Mouse (Mus musculus) MEL (cell line): ENCODE data around the gene Aff3. TPM values are rescaled to one million over a fixed set of nuclear protein-coding genes. Genes with fewer than 3 reads are reported as not detected.

Source experiments
- DNase-seq: peaks from one replicate; pipeline ENCODE4 v3.0.0; 2011; ENCODE audit warnings: low read depth, low spot score
- H3K27ac ChIP-seq: 2 replicates; pipeline ENCODE4 v1.5.1; 2012; ENCODE audit warnings: low read depth, mild to moderate bottlenecking, control low read depth, low read length, moderate library complexity; ENCODE audit not compliant: control insufficient read depth
- H3K27me3 ChIP-seq, 2 experiments: fragments of 150-350 bp in 1 of 2; sonication (generic) in 1 of 2; 2 replicates each; pipeline ENCODE4 v1.6.1; 2012; ENCODE audit warnings: low read length in 2 of 2, mild to moderate bottlenecking in 2 of 2, improper control_type of control experiment in 1 of 2, moderate library complexity in 1 of 2; ENCODE audit not compliant: insufficient read depth in 2 of 2, control insufficient read depth in 1 of 2
- H3K36me3 ChIP-seq, 2 experiments: 2 replicates each; pipeline ENCODE4 v1.6.1; 2012 to 2014; ENCODE audit warnings: low read length in 2 of 2, improper control_type of control experiment in 1 of 2, inconsistent platforms in 1 of 2, mild to moderate bottlenecking in 1 of 2; ENCODE audit not compliant: insufficient read depth in 2 of 2, control insufficient read depth in 1 of 2
- H3K4me1 ChIP-seq, 2 experiments: fragments of 150-350 bp in 1 of 2; sonication (generic) in 1 of 2; 2 replicates each; pipeline ENCODE4 v1.6.1; 2012; ENCODE audit warnings: low read length in 2 of 2, improper control_type of control experiment in 1 of 2, mild to moderate bottlenecking in 1 of 2; ENCODE audit not compliant: insufficient read depth in 2 of 2, control insufficient read depth in 1 of 2
- H3K4me3 ChIP-seq, 2 experiments: fragments of 150-350 bp in 1 of 2; sonication (generic) in 1 of 2; 2 replicates each; pipeline ENCODE4 v1.5.1; 2012; ENCODE audit warnings: low read depth in 2 of 2, low read length in 2 of 2, mild to moderate bottlenecking in 2 of 2, moderate library complexity in 2 of 2, control low read depth in 1 of 2, improper control_type of control experiment in 1 of 2; ENCODE audit not compliant: control insufficient read depth in 1 of 2, insufficient read depth in 1 of 2
- H3K79me2 ChIP-seq: 2 replicates; pipeline ENCODE4 v1.6.1; 2012; ENCODE audit warnings: mild to moderate bottlenecking, low read length, moderate library complexity; ENCODE audit not compliant: control insufficient read depth, poor library complexity, insufficient read depth
- H3K9ac ChIP-seq: 2 replicates; pipeline ENCODE4 v1.6.1; 2012; ENCODE audit warnings: low read depth, mild to moderate bottlenecking, control low read depth, low read length, moderate library complexity; ENCODE audit not compliant: control insufficient read depth, poor library complexity, severe bottlenecking
- H3K9me3 ChIP-seq: fragments of 150-350 bp; sonication (generic); replicated peaks from 2 replicates; pipeline ENCODE4 v1.6.1; 2012; ENCODE audit warnings: mild to moderate bottlenecking, low read length, improper control_type of control experiment, moderate library complexity; ENCODE audit not compliant: insufficient read depth
- BHLHE40 ChIP-seq: IDR thresholded peaks from 2 replicates; pipeline ENCODE4 v1.6.1; 2012; ENCODE audit warnings: low read depth, mild to moderate bottlenecking, inconsistent platforms, low read length, improper control_type of control experiment, borderline replicate concordance
- CHD1 ChIP-seq: IDR thresholded peaks from 2 replicates; pipeline ENCODE4 v1.6.1; 2012; ENCODE audit warnings: low read depth, mild to moderate bottlenecking, inconsistent platforms, low read length, improper control_type of control experiment
- ELF1 ChIP-seq: IDR thresholded peaks from 2 replicates; pipeline ENCODE4 v1.6.1; 2014; ENCODE audit warnings: low read depth, mild to moderate bottlenecking, inconsistent platforms, low read length, improper control_type of control experiment, moderate library complexity
- EP300 ChIP-seq, 2 experiments: IDR thresholded peaks; 2 replicates each; pipeline ENCODE4 v1.6.1; 2011; ENCODE audit warnings: improper control_type of control experiment in 2 of 2, low read length in 2 of 2, low read depth in 1 of 2, mild to moderate bottlenecking in 1 of 2
- GABPA ChIP-seq: IDR thresholded peaks from 2 replicates; pipeline ENCODE4 v1.6.1; 2012; ENCODE audit warnings: low read depth, mild to moderate bottlenecking, inconsistent platforms, low read length, improper control_type of control experiment, moderate library complexity
- HCFC1 ChIP-seq: IDR thresholded peaks from 2 replicates; pipeline ENCODE4 v1.6.1; 2012; ENCODE audit warnings: low read depth, mild to moderate bottlenecking, inconsistent platforms, low read length, improper control_type of control experiment, moderate library complexity
- JUND ChIP-seq: IDR thresholded peaks from 2 replicates; pipeline ENCODE4 v1.6.1; 2011; ENCODE audit warnings: low read depth, mild to moderate bottlenecking, improper control_type of control experiment, low read length
- KAT2A ChIP-seq: conservative IDR thresholded peaks from 2 replicates; pipeline ENCODE4 v1.6.1; 2012; ENCODE audit warnings: low read depth, low read length, improper control_type of control experiment, inconsistent platforms
- MAFK ChIP-seq: IDR thresholded peaks from 2 replicates; pipeline ENCODE4 v1.6.1; 2011; ENCODE audit warnings: low read depth, mild to moderate bottlenecking, low read length, improper control_type of control experiment, borderline replicate concordance
- MAX ChIP-seq: IDR thresholded peaks from 2 replicates; pipeline ENCODE4 v1.6.1; 2011; ENCODE audit warnings: low read length, improper control_type of control experiment
- MAZ ChIP-seq: IDR thresholded peaks from 2 replicates; pipeline ENCODE4 v1.6.1; 2012; ENCODE audit warnings: low read depth, mild to moderate bottlenecking, inconsistent platforms, low read length, improper control_type of control experiment
- MEF2A ChIP-seq: IDR thresholded peaks from 2 replicates; pipeline ENCODE4 v1.6.1; 2014; ENCODE audit warnings: low read depth, mild to moderate bottlenecking, inconsistent platforms, low read length, improper control_type of control experiment; ENCODE audit not compliant: poor library complexity, insufficient replicate concordance, severe bottlenecking; ENCODE audit errors: extremely low read depth
- MXI1 ChIP-seq: IDR thresholded peaks from 2 replicates; pipeline ENCODE4 v1.6.1; 2011; ENCODE audit warnings: mild to moderate bottlenecking, low read depth, low read length, improper control_type of control experiment
- MYC ChIP-seq: IDR thresholded peaks from 2 replicates; pipeline ENCODE4 v1.6.1; 2011; ENCODE audit warnings: low read depth, mild to moderate bottlenecking, low read length, improper control_type of control experiment, moderate library complexity
- NELFE ChIP-seq: IDR thresholded peaks from 2 replicates; pipeline ENCODE4 v1.6.1; 2011; ENCODE audit warnings: low read depth, low read length, improper control_type of control experiment
- NRF1 ChIP-seq: IDR thresholded peaks from 2 replicates; pipeline ENCODE4 v1.6.1; 2014; ENCODE audit warnings: low read depth, mild to moderate bottlenecking, inconsistent platforms, low read length, improper control_type of control experiment, moderate library complexity; ENCODE audit not compliant: poor library complexity, insufficient read depth, severe bottlenecking
- POLR2A ChIP-seq, 2 experiments: IDR thresholded peaks; 2 replicates each; pipeline ENCODE4 v1.6.1; 2011 to 2012; ENCODE audit warnings: low read length in 2 of 2, mild to moderate bottlenecking in 2 of 2, control low read depth in 1 of 2, improper control_type of control experiment in 1 of 2, low read depth in 1 of 2, moderate library complexity in 1 of 2; ENCODE audit not compliant: control insufficient read depth in 1 of 2, insufficient read depth in 1 of 2, poor library complexity in 1 of 2
- POLR2AphosphoS5 ChIP-seq: IDR thresholded peaks from 2 replicates; pipeline ENCODE4 v1.6.1; 2012; ENCODE audit warnings: low read depth, borderline replicate concordance, mild to moderate bottlenecking, inconsistent platforms, low read length, moderate library complexity, mixed read lengths
- RAD21 ChIP-seq: IDR thresholded peaks from 2 replicates; pipeline ENCODE4 v1.6.1; 2011; ENCODE audit warnings: mild to moderate bottlenecking, low read depth, low read length, improper control_type of control experiment
- RCOR1 ChIP-seq: IDR thresholded peaks from 2 replicates; pipeline ENCODE4 v1.6.1; 2012; ENCODE audit warnings: low read depth, mild to moderate bottlenecking, inconsistent platforms, low read length, improper control_type of control experiment
- SMC3 ChIP-seq: IDR thresholded peaks from 2 replicates; pipeline ENCODE4 v1.6.1; 2011; ENCODE audit warnings: low read depth, low read length, improper control_type of control experiment
- TAL1 ChIP-seq: IDR thresholded peaks from 2 replicates; pipeline ENCODE4 v1.6.1; 2012; ENCODE audit warnings: mild to moderate bottlenecking, inconsistent platforms, low read length, moderate library complexity, mixed read lengths
- TBP ChIP-seq: IDR thresholded peaks from 2 replicates; pipeline ENCODE4 v1.8.0; 2011; ENCODE audit warnings: low read depth, low read length, improper control_type of control experiment
- UBTF ChIP-seq: IDR thresholded peaks from 2 replicates; pipeline ENCODE4 v1.6.1; 2012; ENCODE audit warnings: low read depth, mild to moderate bottlenecking, inconsistent platforms, low read length, improper control_type of control experiment, moderate library complexity, borderline replicate concordance; ENCODE audit not compliant: insufficient read depth
- ZNF384 ChIP-seq: IDR thresholded peaks from 2 replicates; pipeline ENCODE4 v1.6.1; 2012; ENCODE audit warnings: low read depth, mild to moderate bottlenecking, inconsistent platforms, low read length, improper control_type of control experiment
- polyA plus RNA-seq, 2 experiments: library from polyadenylated mRNA; stranded (reverse) in 1 of 2; unstranded in 1 of 2; fragments of >175 nt in 1 of 2; fragments of >200 nt in 1 of 2; gene quantifications; 2 replicates each; pipeline versions ENCODE4 v1.2.1 to v1.2.4; 2012; ENCODE audit warnings: low replicate concordance in 2 of 2, low read depth in 1 of 2; ENCODE audit not compliant: insufficient read length in 2 of 2, insufficient read depth in 1 of 2, missing spikeins in 1 of 2
- total RNA-seq: library from RNA; depleted of rRNA; stranded (reverse); fragments of 300-350 nt; gene quantifications from 2 replicates; pipeline ENCODE4 v1.2.3, GENCODE M21; 2012

Gene Aff3
- total and polyA plus RNA-seq, 3 experiments = 18.5 to 41.1 (median 25.4) TPM

GRCm38 (mm10) chr1:38561331-38561730 lies 103.4 kb downstream of the Aff3 start:
- no peaks in the 10 kb centered on the region for H3K9me3 ChIP-seq
- no peak overlapping the region for H3K4me3 ChIP-seq
- no peaks in the 10 kb centered on the region for H3K79me2 ChIP-seq
- no peak for DNase-seq
- H3K27me3 ChIP-seq = no peaks in the 10 kb centered on the region
- no peak for TF ChIP-seq MAZ
- no peak for TF ChIP-seq TBP
- no peak for TF ChIP-seq SMC3
- TF ChIP-seq ZNF384 = no peak
- TF ChIP-seq GABPA = no peak
- TF ChIP-seq RAD21 = no peak
- TF ChIP-seq KAT2A = no peak
- no peak for TF ChIP-seq MEF2A
- TF ChIP-seq HCFC1 = no peak
- no peak for TF ChIP-seq UBTF
- TF ChIP-seq MYC = no peak
- no peak for TF ChIP-seq ELF1
- no peak for TF ChIP-seq JUND
- no peak for TF ChIP-seq MAX
- TF ChIP-seq EP300 (IDR thresholded peaks at IDR 0.05; ENCODE audit: low read depth in 1 of 2, low read length in 2 of 2) = no peak
- TF ChIP-seq NRF1 = no peak
- TF ChIP-seq, all 39 proteins: peak for 0
- Histone ChIP-seq H3K4me1 (no peaks in the 10 kb centered on the region; a peak in 1 of 4 replicates), H3K27ac (no peak overlapping the region), H3K36me3 (peaks cover 0 to 2% of the 10 kb centered on the region in 2 experiments; a peak in 1 of 4 replicates), H3K9ac (no peak overlapping the region)

GRCm38 (mm10) chr1:38560666-38561065 lies 104.1 kb downstream of the Aff3 start:
- no peaks in the 10 kb centered on the region for H3K27me3 ChIP-seq
- H3K9me3 ChIP-seq = no peaks in the 10 kb centered on the region
- no peak overlapping the region for H3K27ac ChIP-seq
- no peak for DNase-seq
- H3K9ac ChIP-seq = no peak overlapping the region
- no peaks in the 10 kb centered on the region for H3K79me2 ChIP-seq
- peaks cover 0 to 2% of the 10 kb centered on the region in 2 experiments; a peak in 1 of 4 replicates for H3K36me3 ChIP-seq
- no peak overlapping the region for H3K4me3 ChIP-seq
- no peaks in the 10 kb centered on the region; a peak in 1 of 4 replicates for H3K4me1 ChIP-seq
- TF ChIP-seq POLR2AphosphoS5 (no peak), SMC3 (no peak), POLR2A (IDR thresholded peaks at IDR 0.05; ENCODE audit: control insufficient read depth in 1 of 2, insufficient read depth in 1 of 2, low read depth in 1 of 2, low read length in 2 of 2, poor library complexity in 1 of 2) (no peak), RCOR1 (no peak), MXI1 (no peak), MAFK (no peak), MEF2A (no peak), EP300 (IDR thresholded peaks at IDR 0.05; ENCODE audit: low read depth in 1 of 2, low read length in 2 of 2) (no peak), CHD1 (no peak), KAT2A (no peak), ZNF384 (no peak), BHLHE40 (no peak), JUND (no peak), TAL1 (no peak), ELF1 (no peak), NELFE (no peak)
- TF ChIP-seq, all 39 proteins: peak for 0
